Mouse (Mus musculus) olfactory bulb, adult 2 months (tissue): Measurements from ENCODE around the gene Tbcel. TPM values are rescaled to one million over a fixed set of nuclear protein-coding genes. Genes with fewer than 3 reads are reported as not detected.

ENCODE experiments used
- H3K27ac ChIP-seq: fragments of 200-500 bp; 2 replicates; pipeline ENCODE4 v1.5.1; 2012; ENCODE audit warnings: low read depth, low read length; ENCODE audit not compliant: insufficient read depth
- H3K4me1 ChIP-seq: fragments of 200-500 bp; 2 replicates; pipeline ENCODE4 v1.6.1; 2012; ENCODE audit warnings: low read length; ENCODE audit not compliant: control insufficient read depth, insufficient read depth
- H3K4me3 ChIP-seq: fragments of 200-500 bp; 2 replicates; pipeline ENCODE4 v1.5.1; 2012; ENCODE audit warnings: mild to moderate bottlenecking, low read depth, low read length, moderate library complexity; ENCODE audit not compliant: insufficient read depth
- CTCF ChIP-seq: fragments of 200-500 bp; IDR thresholded peaks from 2 replicates; pipeline ENCODE4 v1.5.1; 2012; ENCODE audit warnings: low read depth, mild to moderate bottlenecking, low read length, moderate library complexity; ENCODE audit not compliant: insufficient read depth
- POLR2A ChIP-seq: fragments of 200-500 bp; IDR thresholded peaks from 2 replicates; pipeline ENCODE4 v1.6.1; 2012; ENCODE audit warnings: mild to moderate bottlenecking, low read depth, low read length, moderate library complexity; ENCODE audit not compliant: insufficient read depth
- WGBS: fragments of 180-500 bp; shearing (Covaris S2); methylation state at CpG from one replicate; pipeline ENCODE4 v1.1.7; 2018; 5-methylcytosine and 5-hydroxymethylcytosine counted together
- polyA plus RNA-seq: library from polyadenylated mRNA; stranded (reverse); fragments of >200 nt; gene quantifications from 2 replicates; pipeline ENCODE4 v1.2.4, GENCODE M21; 2012; ENCODE audit warnings: low replicate concordance; ENCODE audit not compliant: missing spikeins, insufficient read depth, insufficient read length

Tbcel gene
- polyA plus RNA-seq, 1 experiment, result not detected

GRCm38 (mm10) chr9:42432155-42432554, 75.5 kb downstream of the Tbcel start:
- Histone ChIP-seq H3K4me3 (no peak overlapping the region), H3K27ac (no peak overlapping the region), H3K4me1 (no peaks in the 10 kb centered on the region)
- no peak for TF ChIP-seq POLR2A
- TF ChIP-seq CTCF, result no peak
- 97% methylated on average over 2 of the region's 2 CpGs for WGBS

GRCm38 (mm10) chr9:42431606-42432005, 76.0 kb downstream of the Tbcel start:
- Histone ChIP-seq H3K4me1 (no peaks in the 10 kb centered on the region), H3K27ac (no peak overlapping the region), H3K4me3 (no peak overlapping the region)
- TF ChIP-seq POLR2A, result no peak
- no peak for TF ChIP-seq CTCF
- 78% methylated on average over 2 of the region's 2 CpGs for WGBS

- Histone ChIP-seq H3K4me3 (no peak overlapping the region), H3K4me1 (no peaks in the 10 kb centered on the region), H3K27ac (no peak overlapping the region)
- TF ChIP-seq CTCF, result no peak
- no peak for TF ChIP-seq POLR2A
- whole genome bisulfite sequencing, result 83% methylated on average over 12 of the region's 12 CpGs
Measured at GRCm38 (mm10) chr9:42428060-42428924, 79.3 kb downstream of the Tbcel start.

- Histone ChIP-seq H3K27ac (no peak overlapping the region), H3K4me1 (no peaks in the 10 kb centered on the region), H3K4me3 (no peak overlapping the region)
- no peak for TF ChIP-seq CTCF
- 65% methylated on average over 10 of the region's 10 CpGs for WGBS
Measured at GRCm38 (mm10) chr9:42426661-42427358, 80.8 kb downstream of the Tbcel start.

- no peak overlapping the region for H3K27ac ChIP-seq
- no peaks in the 10 kb centered on the region for H3K4me1 ChIP-seq
- 81% methylated on average over 2 of the region's 2 CpGs for whole genome bisulfite sequencing
- TF ChIP-seq CTCF (no peak), POLR2A (no peak)
- H3K4me3 ChIP-seq, result no peak overlapping the region
Measured at GRCm38 (mm10) chr9:42423649-42424048, 84.0 kb downstream of the Tbcel start.

GRCm38 (mm10) chr9:42419687-42420086, 87.9 kb downstream of the Tbcel start:
- Histone ChIP-seq H3K4me1 (0 out of 2 replicates have a peak, but pooled peaks cover 1% of the 10 kb centered on the region), H3K27ac (no peak overlapping the region), H3K4me3 (no peak overlapping the region)
- WGBS, result 88% methylated on average over 2 of the region's 2 CpGs
- TF ChIP-seq POLR2A (no peak), CTCF (no peak)

GRCm38 (mm10) chr9:42418786-42419185, 88.8 kb downstream of the Tbcel start:
- H3K4me3 ChIP-seq, result no peak overlapping the region
- WGBS, result 90% methylated on average over 5 of the region's 5 CpGs
- H3K4me1 ChIP-seq, result peaks cover 7% of the 10 kb centered on the region
- H3K27ac ChIP-seq, result no peak overlapping the region
- TF ChIP-seq POLR2A (no peak), CTCF (no peak)

- Histone ChIP-seq H3K27ac (no peak overlapping the region), H3K4me3 (no peak overlapping the region), H3K4me1 (peaks cover 14% of the 10 kb centered on the region)
- TF ChIP-seq POLR2A (no peak), CTCF (no peak)
- 59% methylated on average over 12 of the region's 12 CpGs for WGBS
Measured at GRCm38 (mm10) chr9:42417352-42417952, 90.2 kb downstream of the Tbcel start.

GRCm38 (mm10) chr9:42415184-42415583, 92.4 kb downstream of the Tbcel start:
- H3K4me3 ChIP-seq, result no peak overlapping the region
- TF ChIP-seq POLR2A (no peak), CTCF (no peak)
- WGBS, result 29% methylated on average over 1 of the region's 1 CpGs

More at GRCm38 (mm10) chr9:42415184-42415583, 92.4 kb downstream of the Tbcel start:
- Histone ChIP-seq H3K4me1 (peaks cover 14% of the 10 kb centered on the region), H3K27ac (no peak overlapping the region)
